Mouse (Mus musculus) midbrain, embryonic 11.5 days (tissue): ENCODE data around the gene Casp3. TPM values are rescaled to one million over a fixed set of nuclear protein-coding genes. Genes with fewer than 3 reads are reported as not detected.

Experiments
- ATAC-seq: fragments of 200-750 bp; cut with Nextera tagmentation; 2 replicates; pipeline ENCODE4 v1.8.0; 2017; ENCODE audit warnings: moderate TSS enrichment, moderate library complexity; ENCODE audit not compliant: low FRiP score
- DNase-seq: peaks from one replicate; pipeline ENCODE4 v3.0.0; 2015; ENCODE audit warnings: low spot score; ENCODE audit errors: missing footprints
- H3K27ac ChIP-seq: fragments of 300-500 bp; sonication (generic); 2 replicates; pipeline ENCODE4 v1.5.1; 2014; ENCODE audit warnings: low read depth, low read length
- H3K27me3 ChIP-seq: fragments of 300-500 bp; sonication (generic); 2 replicates; pipeline ENCODE4 v1.6.1; 2014; ENCODE audit warnings: mild to moderate bottlenecking, low read length, moderate library complexity, mixed read lengths; ENCODE audit not compliant: control insufficient read depth, insufficient read depth
- H3K36me3 ChIP-seq: fragments of 300-500 bp; sonication (generic); 2 replicates; pipeline ENCODE4 v1.6.1; 2014; ENCODE audit warnings: mild to moderate bottlenecking, low read length, moderate library complexity, mixed read lengths; ENCODE audit not compliant: control insufficient read depth, insufficient read depth
- H3K4me1 ChIP-seq: fragments of 300-500 bp; sonication (generic); 2 replicates; pipeline ENCODE4 v1.6.1; 2014; ENCODE audit warnings: low read length; ENCODE audit not compliant: control insufficient read depth, insufficient read depth
- H3K4me2 ChIP-seq: fragments of 300-500 bp; sonication (generic); 2 replicates; pipeline ENCODE4 v1.6.1; 2014; ENCODE audit warnings: mild to moderate bottlenecking, moderate library complexity
- H3K4me3 ChIP-seq: fragments of 300-500 bp; sonication (generic); 2 replicates; pipeline ENCODE4 v1.5.1; 2014; ENCODE audit warnings: low read depth, low read length
- H3K9ac ChIP-seq: fragments of 300-500 bp; sonication (generic); 2 replicates; pipeline ENCODE4 v1.6.1; 2014; ENCODE audit warnings: low read length
- H3K9me3 ChIP-seq: fragments of 300-500 bp; sonication (generic); 2 replicates; pipeline ENCODE4 v1.6.1; 2016; ENCODE audit warnings: low read length; ENCODE audit not compliant: control insufficient read depth
- WGBS: fragments of 180-500 bp; shearing (Covaris S2); extraction: QIAGEN DNeasy Blood & Tissue Kit; methylation state at CpG from one replicate; pipeline ENCODE4 v1.1.7; 2014; 5-methylcytosine and 5-hydroxymethylcytosine counted together
- polyA plus RNA-seq: library from polyadenylated mRNA; unstranded; fragments of >200 nt; fragmentation: Nextera tagmentation; extraction: Ambion mirVana; gene quantifications from 2 replicates; pipeline ENCODE4 v1.2.1, GENCODE M21; 2014

The Casp3 gene
- polyA plus RNA-seq, 1 experiment from 2014 or later = 151 TPM

DNA sequence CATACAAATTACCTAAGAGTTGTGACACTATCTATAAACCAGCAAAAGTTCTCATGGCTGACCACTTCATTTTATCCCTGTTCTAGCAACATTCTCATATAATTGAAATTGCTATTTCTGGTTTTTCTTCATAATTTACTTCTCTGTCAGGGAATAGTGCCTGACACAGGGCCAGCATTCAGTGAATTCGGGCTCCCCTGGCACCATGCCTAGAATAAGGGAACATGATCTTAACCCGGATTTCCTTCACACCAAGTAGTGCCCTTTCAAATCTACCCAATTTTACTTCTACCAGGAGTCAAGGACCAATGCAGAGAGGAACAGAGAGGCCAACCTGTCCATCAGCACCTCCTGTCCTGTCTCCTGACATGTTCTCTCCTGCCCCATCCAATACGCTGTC is 31.5 kb upstream of the Casp3 start:
- Histone ChIP-seq H3K9me3 (no peaks in the 10 kb centered on the region), H3K9ac (no peak overlapping the region), H3K4me3 (no peak overlapping the region), H3K27ac (no peak overlapping the region), H3K4me2 (no peak overlapping the region), H3K27me3 (no peaks in the 10 kb centered on the region), H3K36me3 (no peaks in the 10 kb centered on the region), H3K4me1 (no peaks in the 10 kb centered on the region)
- 88% methylated on average over 3 of the region's 3 CpGs for WGBS
- ATAC-seq = no peak
- no peak for DNase-seq

DNA sequence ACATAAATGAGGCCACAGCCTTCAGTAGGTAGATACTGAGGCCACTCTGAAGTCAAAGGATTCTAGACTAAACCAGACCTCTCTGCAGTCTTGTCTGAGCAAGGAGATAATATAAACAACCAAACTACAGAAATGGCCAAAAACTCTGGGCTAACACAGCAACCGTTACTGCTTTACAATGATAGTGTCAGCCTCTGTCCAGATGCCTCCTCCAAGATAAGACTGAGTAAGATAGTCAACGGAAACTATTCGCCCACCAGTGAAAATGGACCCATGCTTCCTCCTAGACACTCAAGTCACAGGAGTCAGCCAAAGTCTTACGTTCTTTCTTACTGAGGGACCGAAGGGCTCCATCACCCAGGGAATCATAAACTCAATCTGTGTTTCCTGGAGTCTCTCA is 29.2 kb upstream of the Casp3 start:
- no peak overlapping the region for H3K4me2 ChIP-seq
- DNase-seq (no peak), ATAC-seq (no peak)
- H3K9ac ChIP-seq = no peak overlapping the region
- H3K4me1 ChIP-seq = no peaks in the 10 kb centered on the region
- no peaks in the 10 kb centered on the region for H3K9me3 ChIP-seq
- H3K4me3 ChIP-seq = no peak overlapping the region
- H3K27ac ChIP-seq = no peak overlapping the region
- no peaks in the 10 kb centered on the region for H3K27me3 ChIP-seq
- no peaks in the 10 kb centered on the region for H3K36me3 ChIP-seq
- WGBS = 94% methylated on average over 5 of the region's 5 CpGs

DNA sequence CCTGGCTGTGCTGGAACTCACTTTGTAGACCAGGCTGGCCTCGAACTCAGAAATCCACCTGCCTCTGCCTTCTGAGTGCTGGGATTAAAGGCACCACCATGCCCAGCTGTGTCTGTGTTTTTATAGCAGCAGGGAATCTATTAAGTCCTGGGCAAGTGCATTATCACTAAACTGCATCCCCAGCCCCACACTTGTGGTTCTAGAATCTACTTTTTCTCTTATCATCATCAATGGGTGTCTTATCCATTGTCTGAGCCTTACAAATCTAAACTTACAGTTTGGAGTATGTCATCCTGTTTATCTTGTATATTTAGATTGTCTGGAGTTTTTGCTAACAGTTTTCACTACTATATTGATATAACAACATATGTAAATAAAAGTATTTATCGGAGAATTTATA is 28.4 kb upstream of the Casp3 start:
- H3K9ac ChIP-seq = no peak overlapping the region
- no peak overlapping the region for H3K4me2 ChIP-seq
- no peaks in the 10 kb centered on the region for H3K36me3 ChIP-seq
- no peak overlapping the region for H3K4me3 ChIP-seq
- DNase-seq (no peak), ATAC-seq (no peak)
- H3K27me3 ChIP-seq = no peaks in the 10 kb centered on the region
- no peak overlapping the region for H3K27ac ChIP-seq
- H3K4me1 ChIP-seq = no peaks in the 10 kb centered on the region
- WGBS = 92% methylated on average over 2 of the region's 2 CpGs
- no peaks in the 10 kb centered on the region for H3K9me3 ChIP-seq

DNA sequence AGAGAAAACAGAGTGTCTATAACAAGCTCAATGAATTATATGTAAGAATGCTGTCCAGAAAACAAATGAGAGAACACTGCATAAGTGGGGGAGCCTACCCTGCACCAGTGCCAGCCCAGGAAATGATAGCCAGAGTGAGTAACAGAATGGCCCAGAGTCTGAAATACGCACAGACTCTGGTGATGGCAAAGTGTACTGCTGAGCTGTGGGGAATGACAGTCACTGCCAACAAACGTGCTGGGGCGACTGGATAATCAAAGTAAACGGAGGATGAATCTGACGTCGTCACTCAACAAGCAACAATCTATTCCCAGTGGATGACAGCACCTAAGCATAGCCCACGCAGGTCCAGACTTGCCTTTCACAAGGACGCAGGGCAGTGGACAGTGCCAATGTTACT is 24.0 kb upstream of the Casp3 start:
- DNase-seq (no peak), ATAC-seq (no peak)
- Histone ChIP-seq H3K27ac (no peak overlapping the region), H3K4me2 (no peak overlapping the region), H3K27me3 (no peaks in the 10 kb centered on the region), H3K9me3 (no peaks in the 10 kb centered on the region), H3K4me1 (no peaks in the 10 kb centered on the region), H3K4me3 (no peak overlapping the region), H3K36me3 (no peaks in the 10 kb centered on the region), H3K9ac (no peak overlapping the region)
- 88% methylated on average over 8 of the region's 8 CpGs for WGBS

DNA sequence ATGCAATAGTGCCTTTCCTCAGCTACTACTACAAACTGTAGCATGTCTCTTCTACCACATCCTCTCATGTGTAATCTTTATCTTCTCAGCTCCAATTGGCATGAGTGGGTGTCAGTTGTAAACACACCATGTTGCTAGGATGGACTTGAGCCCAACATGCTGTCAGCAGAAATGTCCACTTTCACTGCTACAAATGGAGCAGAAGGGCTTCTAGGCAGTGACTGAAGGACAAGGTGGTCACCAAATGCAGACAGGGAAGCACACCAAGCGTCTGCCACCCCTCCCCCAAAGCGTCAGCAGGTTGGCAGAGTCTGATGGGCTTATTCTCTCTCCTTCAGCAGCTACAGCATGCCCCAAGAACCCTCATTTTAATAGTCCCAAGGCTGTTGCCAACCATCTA is 23.3 kb upstream of the Casp3 start:
- Histone ChIP-seq H3K27ac (no peak overlapping the region), H3K4me1 (no peaks in the 10 kb centered on the region), H3K27me3 (no peaks in the 10 kb centered on the region), H3K9me3 (no peaks in the 10 kb centered on the region), H3K9ac (no peak overlapping the region), H3K4me3 (no peak overlapping the region), H3K4me2 (no peak overlapping the region), H3K36me3 (no peaks in the 10 kb centered on the region)
- 94% methylated on average over 2 of the region's 2 CpGs for WGBS
- no peak for ATAC-seq
- no peak for DNase-seq

DNA sequence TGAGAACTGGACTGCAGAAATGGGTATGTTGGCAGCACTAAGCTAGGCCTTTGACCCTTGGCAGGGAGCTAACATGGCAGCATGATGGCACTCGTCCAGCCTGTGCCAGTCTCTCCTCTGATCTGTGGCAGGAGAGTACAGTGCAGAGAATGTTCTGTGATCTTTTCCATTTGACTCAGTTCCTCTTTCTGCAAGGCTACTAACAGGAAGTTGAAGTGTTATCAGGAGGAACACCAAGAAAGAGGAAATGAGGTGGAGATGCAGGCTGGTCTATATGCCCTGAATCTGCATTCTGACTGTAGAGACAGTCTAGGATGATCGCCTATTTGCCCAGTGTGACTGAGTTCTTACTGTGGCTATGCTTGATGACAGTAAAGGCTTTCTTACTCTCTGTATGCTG is 21.5 kb upstream of the Casp3 start:
- H3K4me2 ChIP-seq = no peak overlapping the region
- DNase-seq (no peak), ATAC-seq (no peak)
- H3K9ac ChIP-seq = no peak overlapping the region
- no peaks in the 10 kb centered on the region for H3K4me1 ChIP-seq
- no peak overlapping the region for H3K4me3 ChIP-seq
- no peaks in the 10 kb centered on the region for H3K36me3 ChIP-seq
- H3K9me3 ChIP-seq = no peaks in the 10 kb centered on the region
- no peak overlapping the region for H3K27ac ChIP-seq
- H3K27me3 ChIP-seq = no peaks in the 10 kb centered on the region
- 90% methylated on average over 2 of the region's 2 CpGs for WGBS

DNA sequence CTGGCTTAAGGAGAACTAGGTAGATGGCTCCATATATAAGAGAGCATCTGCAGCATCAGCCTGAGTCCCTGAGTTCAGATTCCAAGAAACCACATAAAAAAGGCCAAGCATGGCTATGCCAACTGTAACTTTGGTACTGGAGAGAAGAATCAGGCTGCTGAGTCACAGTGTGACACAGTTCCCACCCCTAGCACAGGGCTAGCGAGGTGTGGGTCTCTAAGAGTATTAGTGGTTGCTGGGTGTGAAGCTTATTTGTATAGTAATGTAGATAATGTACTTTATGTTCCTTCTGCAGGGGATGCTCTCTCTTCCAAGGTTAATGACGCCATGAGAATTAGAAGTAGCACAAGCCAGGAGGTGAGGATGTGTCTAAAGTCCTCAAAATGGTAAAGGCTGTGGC is 20.6 kb upstream of the Casp3 start:
- Histone ChIP-seq H3K4me3 (no peak overlapping the region), H3K27me3 (no peaks in the 10 kb centered on the region), H3K4me2 (no peak overlapping the region), H3K36me3 (no peaks in the 10 kb centered on the region), H3K27ac (no peak overlapping the region), H3K9me3 (no peaks in the 10 kb centered on the region), H3K9ac (no peak overlapping the region), H3K4me1 (no peaks in the 10 kb centered on the region)
- no peak for ATAC-seq
- 89% methylated on average over 2 of the region's 2 CpGs for WGBS
- no peak for DNase-seq

DNA sequence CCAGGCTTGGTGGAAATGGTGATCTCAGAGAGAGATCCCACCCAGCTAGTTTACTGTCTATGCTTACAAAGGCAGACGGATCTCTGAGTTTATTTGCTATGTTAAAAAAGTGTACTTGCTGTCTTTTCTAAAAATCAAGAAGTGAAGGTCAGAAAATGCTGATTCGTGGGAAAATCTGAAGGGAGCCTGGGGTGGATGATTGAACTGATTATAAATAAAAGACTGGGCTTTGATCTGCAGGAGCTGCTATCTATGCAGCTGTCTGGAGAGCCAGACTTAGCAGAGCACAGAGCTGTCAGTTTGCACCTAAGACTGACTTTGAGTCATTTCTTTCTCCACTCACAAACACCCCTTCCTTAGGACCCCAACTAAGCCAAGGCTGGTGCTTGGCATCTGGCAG is 19.7 kb upstream of the Casp3 start:
- no peak for DNase-seq
- no peak overlapping the region for H3K27ac ChIP-seq
- H3K4me3 ChIP-seq = no peak overlapping the region
- H3K4me2 ChIP-seq = no peak overlapping the region
- no peak overlapping the region for H3K9ac ChIP-seq
- no peaks in the 10 kb centered on the region for H3K4me1 ChIP-seq
- WGBS = 85% methylated on average over 2 of the region's 2 CpGs
- H3K36me3 ChIP-seq = no peaks in the 10 kb centered on the region
- H3K9me3 ChIP-seq = no peaks in the 10 kb centered on the region
- no peak for ATAC-seq
- H3K27me3 ChIP-seq = no peaks in the 10 kb centered on the region

DNA sequence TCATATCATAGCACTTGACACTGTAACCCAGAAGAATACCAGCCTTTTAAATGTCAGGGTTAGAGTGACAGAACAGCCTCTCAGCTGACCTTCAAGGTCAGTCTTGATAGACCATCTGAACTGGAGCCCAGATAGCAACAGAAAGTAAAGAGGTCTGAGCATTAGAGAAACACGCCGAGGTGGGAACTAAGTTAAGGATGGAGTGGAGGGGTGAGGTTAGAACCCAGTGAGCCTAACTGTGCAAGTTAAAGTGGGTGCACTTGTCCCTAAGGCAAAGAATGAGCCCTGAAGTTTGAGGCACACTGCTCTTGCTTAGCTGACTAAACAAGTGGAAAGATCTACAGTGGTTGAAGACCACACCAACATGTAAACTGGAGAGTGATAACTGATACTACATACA is 19.0 kb upstream of the Casp3 start:
- Histone ChIP-seq H3K9me3 (no peaks in the 10 kb centered on the region), H3K27ac (no peak overlapping the region), H3K4me1 (no peaks in the 10 kb centered on the region), H3K4me2 (no peak overlapping the region), H3K4me3 (no peak overlapping the region), H3K27me3 (no peaks in the 10 kb centered on the region), H3K9ac (no peak overlapping the region), H3K36me3 (no peaks in the 10 kb centered on the region)
- 95% methylated on average over 2 of the region's 2 CpGs for WGBS
- DNase-seq (no peak), ATAC-seq (no peak)

DNA sequence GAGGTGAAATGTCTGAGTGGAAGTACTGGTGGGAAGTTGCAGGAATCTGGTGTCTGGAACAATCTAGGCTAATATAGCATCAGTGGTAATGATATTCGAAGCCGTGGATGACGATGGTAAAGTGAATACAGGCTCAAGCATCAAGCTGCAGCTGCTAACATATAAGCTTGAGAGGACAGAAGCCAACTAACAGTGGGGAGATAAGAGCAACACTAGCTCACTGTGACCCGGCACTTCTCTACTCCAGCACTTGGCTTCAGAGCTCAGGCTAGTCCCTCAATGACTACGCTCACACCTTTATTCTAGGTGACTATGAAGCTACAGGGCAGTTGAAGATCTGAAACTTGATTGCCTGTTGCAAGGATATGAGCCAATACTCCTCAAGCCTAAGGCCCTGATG is 18.3 kb upstream of the Casp3 start:
- 90% methylated on average over 5 of the region's 5 CpGs for WGBS
- Histone ChIP-seq H3K4me1 (no peaks in the 10 kb centered on the region), H3K9ac (no peak overlapping the region), H3K27me3 (no peaks in the 10 kb centered on the region), H3K4me2 (no peak overlapping the region), H3K27ac (no peak overlapping the region), H3K36me3 (no peaks in the 10 kb centered on the region), H3K9me3 (no peaks in the 10 kb centered on the region), H3K4me3 (no peak overlapping the region)
- DNase-seq (no peak), ATAC-seq (no peak)
